6 mouse cellular contexts compared by ENCODE assay signal in genomic region chr10:123026736-123027135, GRCm38 (mm10). TPM values are rescaled to one million over a fixed set of nuclear protein-coding genes. Genes with fewer than 3 reads are reported as not detected.
DNase-seq lines count a peak whose midpoint lies in the region; ATAC-seq lines count a peak whose summit lies in the region.
"Not testable (repeated sequence)": the region's sequence is repeated elsewhere in the genome, so short reads cannot be mapped to it uniquely, and the experiment has no call there.

No protein-coding gene starts in this region.

- intact Hi-C loops in heart, postnatal 10 days (cut with DNase I), result not testable (repeated sequence)

- ATAC-seq in frontal cortex, adult (ENCODE audit: low TSS enrichment), result peak; percentile 45; the same call in 1 of the 2 replicates

- DNase-seq in brain, adult 2 months (ENCODE audit: low read depth, low spot score), result peak; percentile 45
- peak; percentile 57 to 63 for DNase-seq in heart, adult 18-20 months
- DNase-seq in heart, adult 8-10 months (ENCODE audit: low spot score), result peak; percentile 57
- DNase-seq in heart, postnatal 10 days, result peak; percentile 61 to 71
- peak; percentile 22 for DNase-seq in heart, postnatal 4 days

RNA-seq across cellular contexts. Expression of gene Mon2, which starts 49.6 kb away (rescaled TPM):
- total RNA-seq in heart, adult 18-20 months (2021), result 10 to 100 TPM; 36.4 to 41.7 TPM
- total RNA-seq in heart, adult 8-10 months (2022), result 10 to 100 TPM; 36.2 to 47.2 (median 40.1) TPM
- total RNA-seq in heart, postnatal 10 days (2021), result 10 to 100 TPM; 49.0 to 53.1 TPM
- total RNA-seq in heart, postnatal 4 days (2021), result 10 to 100 TPM; 45.0 to 45.9 TPM

Comparison
In these comparisons a context has a peak if more than half of its experiments do, and no peak if none do; other contexts are left out.
1. Peak in every context shown above with its lines: DNase-seq and ATAC-seq.